Mouse (Mus musculus) right cerebral cortex, adult 18-20 months (tissue): ENCODE measurements at regions not wholly inside any gene's neighbourhood (a gene's known extent, or its start where the extent isn't known, plus 50 kb on each side); places are given as distances from the start of the nearest gene placed in this dataset.

ENCODE experiments used
- DNase-seq: peaks from one replicate; pipeline ENCODE4 v3.0.0; 2022; ENCODE audit warnings: mixed read lengths

DNA sequence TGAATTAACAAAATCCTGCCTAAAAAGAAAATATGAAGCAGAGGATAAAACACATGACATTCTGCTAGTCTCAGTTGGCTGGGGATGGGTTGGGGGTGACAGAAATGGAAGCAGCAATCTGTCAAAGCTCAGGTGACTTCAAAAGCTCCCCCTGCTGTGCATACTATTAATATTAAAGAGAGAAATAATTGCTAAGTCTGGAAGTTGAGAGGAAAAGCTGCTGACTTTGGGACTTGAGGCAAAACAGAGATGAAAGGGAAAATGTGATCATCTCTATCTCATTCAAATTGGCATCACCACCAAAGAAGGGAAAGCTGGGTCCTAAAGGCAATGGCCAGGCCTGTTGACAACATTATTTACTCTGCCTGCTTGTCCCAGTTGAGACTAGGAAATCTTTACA lies 90.8 kb downstream of the Rpe65 start:
- DNase-seq, result no peak

DNA sequence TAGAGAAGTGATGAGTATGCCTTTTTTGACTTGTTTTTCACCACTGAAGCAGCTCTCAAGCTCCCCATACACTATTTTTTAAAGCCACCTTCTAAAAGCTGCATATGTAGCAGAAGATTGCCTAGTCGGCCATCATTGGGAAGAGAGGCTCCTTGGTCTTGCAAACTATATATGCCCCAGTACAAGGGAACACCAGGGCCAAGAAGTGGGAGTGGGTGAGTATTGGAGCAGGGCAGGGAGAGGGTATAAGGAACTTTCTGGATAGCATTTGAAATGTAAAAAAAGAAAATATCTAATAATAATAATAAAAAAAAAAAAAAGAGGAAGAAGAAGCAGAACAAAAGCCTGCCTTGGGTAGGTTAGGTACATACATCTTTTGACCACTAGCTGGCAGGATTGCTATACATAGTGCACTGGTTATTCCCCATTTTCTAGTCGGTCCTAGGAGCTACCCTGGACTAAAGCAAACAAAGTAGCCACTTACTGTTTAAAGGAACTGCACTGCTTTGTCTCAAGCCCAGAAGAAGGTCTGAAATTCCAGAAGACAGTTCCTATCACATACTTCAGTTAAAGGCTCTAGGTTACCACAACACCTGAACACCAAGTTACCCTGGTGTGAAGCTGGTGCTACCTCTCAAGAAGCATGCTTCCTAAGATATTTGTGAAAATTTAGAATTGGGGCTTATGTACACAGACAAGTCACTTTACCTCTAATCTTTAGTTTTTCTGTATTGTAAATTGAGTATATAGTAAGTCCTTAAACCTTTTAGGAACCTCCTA lies 114.9 kb upstream of the Wls start:
- DNase-seq, result peak; percentile 9

DNA sequence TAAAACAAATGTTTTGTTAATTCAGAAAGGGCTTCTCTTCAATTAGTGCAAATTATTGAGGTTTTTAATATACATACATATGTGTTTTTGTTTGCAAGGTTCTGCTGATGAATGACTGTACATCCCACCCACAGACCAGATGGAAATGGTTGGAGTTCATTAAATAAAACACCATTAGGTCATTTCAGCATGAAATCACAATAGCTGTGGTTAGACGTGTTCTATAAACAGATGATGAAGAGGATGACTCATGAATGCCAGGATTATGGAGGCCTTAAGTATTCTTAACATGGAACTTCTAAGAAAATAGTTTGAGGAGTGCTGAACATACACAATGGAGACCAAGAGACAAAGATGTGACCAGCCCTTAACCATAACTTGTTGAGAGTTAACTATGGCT lies 107.3 kb upstream of the Wls start:
- DNase-seq, result no peak

DNA sequence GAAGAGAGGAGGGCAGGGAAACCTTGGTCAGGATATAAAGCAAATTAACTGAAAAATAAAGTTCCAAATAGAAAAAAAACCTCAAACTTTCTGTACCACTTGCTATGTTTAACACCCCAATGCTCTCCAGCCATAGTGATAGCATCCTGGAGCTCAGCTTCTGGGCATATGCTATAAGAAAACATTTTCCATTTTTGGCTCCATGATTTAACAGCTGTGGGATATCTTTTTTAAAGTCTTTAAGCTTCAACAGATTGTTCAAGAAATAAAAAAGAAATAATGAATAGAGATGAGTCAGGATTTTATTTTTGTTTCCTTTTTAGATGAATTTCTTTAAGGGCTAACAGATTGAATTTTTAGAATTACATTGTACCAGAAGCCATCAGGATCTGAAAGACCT lies 106.3 kb upstream of the Wls start:
- DNase-seq, result peak; percentile 6

DNA sequence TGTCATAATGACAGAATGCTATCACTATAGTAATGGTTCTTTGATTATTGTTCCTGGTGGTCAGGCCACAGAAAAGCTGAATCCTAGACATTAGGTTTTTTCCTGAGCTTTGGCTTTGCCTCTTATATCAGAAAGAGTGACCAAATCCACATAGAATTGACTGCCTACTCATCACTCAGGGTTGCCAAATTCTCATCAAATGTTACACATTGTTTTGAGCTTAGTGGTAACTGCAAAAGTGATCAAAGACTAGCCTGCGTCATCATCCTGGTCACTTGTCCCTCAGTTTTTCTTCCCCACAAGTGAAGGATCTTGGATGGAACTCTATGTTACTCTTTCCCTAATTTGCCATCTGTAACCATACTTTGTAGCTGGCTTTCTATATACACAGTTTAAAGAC lies 104.9 kb upstream of the Wls start:
- no peak for DNase-seq

DNA sequence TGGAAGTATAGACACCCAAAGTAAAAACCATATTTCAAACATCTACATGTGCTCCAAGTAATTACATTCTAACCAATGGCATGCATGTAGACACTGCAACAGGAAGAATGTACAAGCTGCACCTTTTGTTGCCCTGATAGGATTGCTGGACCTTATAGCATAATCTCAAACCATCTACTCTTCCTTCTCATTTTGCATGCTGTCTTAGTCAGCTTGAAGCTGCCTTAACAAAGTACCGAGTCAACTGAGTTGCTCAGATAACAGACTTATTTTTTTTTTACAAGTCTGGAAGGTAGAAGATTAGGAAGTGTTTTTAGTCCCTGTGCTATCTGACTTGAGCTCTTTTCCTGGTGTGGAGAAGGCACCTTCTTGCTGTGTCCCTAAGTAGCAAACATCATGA lies 103.4 kb upstream of the Wls start:
- DNase-seq, result no peak

DNA sequence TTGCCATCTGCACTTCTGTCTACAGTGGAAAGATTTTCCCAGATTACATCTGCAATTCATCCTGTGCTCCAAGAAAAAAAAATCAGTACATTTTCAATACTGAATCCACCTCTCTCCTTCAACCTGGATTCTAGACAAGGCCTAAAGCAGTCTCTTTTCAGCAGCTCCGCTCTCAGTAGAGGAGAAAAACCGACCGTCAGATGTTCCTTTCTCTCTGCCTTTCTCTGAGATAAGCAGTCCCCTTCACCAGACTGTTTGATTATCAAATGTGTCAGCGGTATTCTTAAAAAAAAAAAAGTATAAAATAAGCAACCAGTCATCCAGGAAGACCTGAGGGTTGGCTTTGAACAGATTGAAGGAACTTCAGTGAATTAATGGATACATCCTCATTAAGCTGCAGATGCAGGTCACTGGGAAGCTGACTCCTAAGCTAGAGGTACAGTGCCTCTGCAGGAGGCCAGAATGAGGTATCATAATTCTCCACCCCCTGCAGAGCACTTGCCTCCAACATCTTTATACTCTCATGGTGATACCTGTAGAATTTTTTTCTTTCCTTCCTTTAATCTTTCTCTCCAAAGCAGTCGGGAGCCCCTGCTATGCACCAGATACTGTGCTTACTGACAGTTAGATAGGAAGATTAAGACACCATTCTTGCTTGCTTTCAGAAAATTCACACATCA lies 98.7 kb upstream of the Wls start:
- no peak for DNase-seq

DNA sequence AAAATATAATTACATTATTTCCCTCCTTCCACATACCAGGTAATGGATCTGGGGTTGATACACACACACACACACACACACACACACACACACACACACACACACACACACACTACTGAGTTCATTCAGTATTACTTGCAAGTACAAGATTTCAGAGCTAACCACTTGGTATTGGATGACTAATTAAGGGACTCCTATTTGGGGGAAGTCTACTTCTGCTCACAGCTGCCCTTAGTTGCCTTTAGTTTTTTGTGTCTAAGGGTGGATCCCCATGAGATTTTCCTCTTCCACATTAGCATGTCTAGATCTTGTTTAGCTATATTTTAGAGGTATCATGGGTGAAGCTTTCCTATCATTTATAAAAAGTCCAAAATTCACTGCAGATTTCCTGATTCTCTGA lies 97.7 kb upstream of the Wls start:
- DNase-seq, result no peak

DNA sequence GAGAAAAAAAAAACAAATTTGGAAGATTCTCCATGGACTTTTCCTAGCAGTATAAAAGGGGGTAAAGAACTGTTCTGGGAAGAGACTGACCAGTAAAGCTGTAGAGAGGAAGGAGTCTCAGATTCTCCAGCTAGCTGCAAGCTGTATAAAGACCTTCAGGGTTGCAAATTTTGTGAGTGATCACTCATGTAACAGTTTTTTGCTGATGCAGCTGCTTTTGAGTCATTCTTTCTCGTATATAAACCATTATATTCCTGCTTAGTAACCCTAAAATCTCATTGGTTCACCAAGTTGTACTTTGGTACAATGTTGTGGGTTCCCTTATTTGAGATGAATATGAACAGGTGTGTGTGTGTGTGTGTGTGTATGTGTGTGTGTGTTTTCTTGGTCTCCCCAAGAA lies 79.7 kb upstream of the Wls start:
- no peak for DNase-seq

DNA sequence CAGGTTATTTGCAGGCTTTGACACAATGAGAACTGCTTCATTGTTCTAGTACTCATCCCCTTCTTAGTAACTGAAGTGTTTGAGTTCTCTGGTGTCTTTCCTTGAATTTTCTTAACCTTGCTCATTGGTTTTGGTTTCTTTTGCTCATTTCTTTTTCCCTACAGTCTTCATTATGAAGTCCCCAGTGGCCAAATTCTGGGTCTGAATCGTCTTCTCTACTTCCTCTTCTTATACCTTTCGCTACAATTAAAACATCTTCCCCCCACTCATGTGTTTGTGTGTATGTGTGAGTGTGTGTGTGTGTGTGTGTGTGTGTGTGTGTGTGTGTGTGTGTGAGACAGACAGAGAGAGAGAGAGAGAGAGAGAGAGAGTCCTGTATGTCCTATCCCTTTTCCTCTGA lies 79.2 kb upstream of the Wls start:
- DNase-seq, result no peak

DNA sequence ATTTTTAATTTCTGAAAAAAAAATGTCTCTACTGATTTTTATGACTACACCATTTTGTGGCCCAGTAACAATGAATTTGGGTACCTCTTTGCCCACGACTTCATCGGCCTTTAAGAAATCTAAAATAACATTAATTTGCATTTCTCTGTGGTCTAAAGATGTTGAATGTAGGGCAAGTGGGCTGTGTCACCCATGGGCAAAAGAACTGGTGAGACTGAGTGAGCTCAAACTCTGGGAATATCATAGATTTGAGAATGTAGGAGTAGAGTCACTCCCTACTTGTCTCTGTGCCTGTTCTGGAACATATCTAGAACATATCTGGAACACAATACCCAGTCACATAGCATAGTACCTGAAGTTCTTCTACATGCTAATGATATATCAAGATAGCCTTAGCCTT lies 78.5 kb upstream of the Wls start:
- DNase-seq, result no peak

DNA sequence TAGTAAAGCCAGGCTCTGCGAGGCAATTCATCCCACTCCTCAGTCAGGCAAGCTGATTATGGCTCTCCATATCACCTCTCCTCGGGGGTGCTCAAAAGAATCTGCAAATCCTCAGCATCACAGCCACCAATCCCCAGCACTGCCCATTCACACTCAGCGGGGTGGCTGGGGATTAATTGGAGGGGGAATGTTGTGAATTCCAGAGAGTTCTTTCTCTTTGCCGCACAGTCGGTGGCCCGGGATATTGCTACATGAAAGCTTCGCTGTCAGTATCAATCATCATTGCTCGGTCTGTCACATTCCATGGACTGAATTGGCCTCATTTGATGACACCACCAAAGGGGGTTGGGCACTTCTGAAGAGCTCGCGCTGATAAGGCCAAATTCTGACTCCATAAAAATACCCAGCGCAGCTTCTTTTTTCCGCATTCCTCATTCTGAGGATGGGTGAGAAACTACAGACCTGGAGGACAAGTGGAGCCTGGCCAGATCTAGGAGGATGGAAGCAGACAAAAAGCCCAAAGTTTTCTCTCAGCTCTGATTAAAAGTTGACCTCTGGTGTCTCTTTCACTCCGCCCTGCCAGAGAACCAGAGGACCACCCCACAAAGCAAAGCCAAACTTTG lies 57.1 kb upstream of the Wls start:
- no peak for DNase-seq

DNA sequence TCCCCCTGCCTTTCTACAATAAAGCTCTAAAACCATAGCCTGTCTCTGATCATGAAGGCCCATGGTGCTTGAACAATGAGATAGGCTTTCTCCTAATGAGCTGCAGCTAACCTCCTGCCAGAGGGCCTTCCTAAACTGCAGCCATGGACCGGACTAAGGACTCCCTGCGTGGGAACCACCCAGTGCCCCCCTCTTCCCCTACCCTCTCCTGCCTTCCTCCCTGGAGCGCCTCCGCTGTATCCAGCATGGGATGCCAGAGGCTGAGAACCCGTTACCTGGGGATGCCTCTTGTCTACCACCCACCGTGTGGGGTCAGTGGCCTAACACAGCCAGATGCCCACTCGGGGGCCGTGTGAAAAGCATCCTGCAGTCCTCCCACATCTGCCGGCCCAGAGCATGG lies 51.7 kb upstream of the Wls start:
- no peak for DNase-seq
